Mouse (Mus musculus): ENCODE data around the gene Clcn2. TPM values are rescaled to one million over a fixed set of nuclear protein-coding genes. Genes with fewer than 3 reads are reported as not detected.

The Clcn2 gene
- polyA plus RNA-seq, 1 experiment = 8.5 TPM

DNA sequence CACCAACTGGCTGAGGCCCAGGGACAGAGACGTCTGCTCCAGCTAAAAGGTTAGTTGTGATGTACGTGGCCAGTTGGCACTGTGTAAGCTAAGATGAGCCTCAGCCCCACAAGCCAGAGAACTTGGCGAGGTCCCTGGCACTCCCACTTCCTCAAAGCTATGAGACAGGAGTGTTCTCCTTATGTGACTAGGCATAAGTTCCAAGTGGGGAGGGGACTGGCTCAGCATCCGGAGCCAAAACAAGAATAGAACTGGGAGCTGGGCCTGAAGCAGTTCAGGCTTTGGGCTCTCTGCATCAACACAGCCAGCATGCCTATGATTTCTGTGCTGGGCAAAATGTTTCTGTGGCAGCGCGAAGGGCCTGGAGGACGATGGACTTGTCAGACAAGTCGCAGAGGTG is 22.8 kb downstream of the Clcn2 start:
- DNase-seq (ENCODE audit: low read depth in 1 of 2, low spot score in 2 of 2) = no peak
- Histone ChIP-seq H3K4me3 (ENCODE audit: extremely low read depth, insufficient read depth, insufficient read length) (no peak overlapping the region), H3K36me3 (ENCODE audit: control insufficient read depth, insufficient read depth, low read length) (peaks cover 7% of the 10 kb centered on the region), H3K27ac (ENCODE audit: insufficient read depth, low read length) (no peak overlapping the region), H3K4me1 (ENCODE audit: control insufficient read depth, insufficient read depth, insufficient read length) (0 out of 2 replicates have a peak, but pooled peaks cover 2% of the 10 kb centered on the region), H3K27me3 (ENCODE audit: control insufficient read depth, insufficient read depth, low read length) (peaks cover 10% of the 10 kb centered on the region)
- 61% methylated on average over 8 of the region's 8 CpGs for WGBS
- no peak for TF ChIP-seq POLR2A (IDR thresholded peaks at IDR 0.05; ENCODE audit: low read depth, low read length)
- TF ChIP-seq CTCF (IDR thresholded peaks at IDR 0.05; ENCODE audit: extremely low read depth, insufficient read depth, insufficient read length, insufficient replicate concordance) = no peak

DNA sequence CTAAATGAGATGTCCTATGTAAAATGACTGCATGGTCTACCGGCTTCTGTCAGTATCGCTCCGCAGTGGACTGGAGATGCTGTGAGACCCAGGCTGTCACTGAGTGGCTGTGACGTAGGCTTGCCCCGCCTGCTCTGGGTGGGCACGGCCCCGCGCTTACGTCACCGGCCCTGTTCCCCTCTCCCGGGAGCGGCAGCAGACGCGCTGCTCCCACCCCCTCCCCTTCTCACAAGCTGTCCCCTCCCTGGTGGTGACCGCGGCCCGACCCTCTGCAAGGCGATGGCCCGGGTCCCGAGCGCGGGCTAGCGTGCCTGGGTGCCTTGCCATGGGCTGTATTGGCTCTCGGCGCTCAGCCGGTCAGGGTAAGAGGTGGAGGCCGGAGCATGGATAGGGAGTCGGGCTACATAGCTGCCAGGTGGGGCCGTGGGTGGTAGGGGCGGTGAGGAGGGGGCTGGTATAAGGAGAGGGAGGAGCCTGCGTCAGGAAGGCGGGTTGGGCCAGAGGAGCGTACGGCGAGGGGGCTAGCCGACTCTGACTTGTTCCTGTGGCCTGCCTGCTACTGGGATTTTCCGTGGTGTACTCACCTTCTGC is 24.3 kb downstream of the Clcn2 start, which contains the start of gene Fam131a:
Gene Fam131a (plus strand): TSS at position 131 of the 591 bp plus-strand sequence.
- peak in 1 of 2 experiments; percentile 73 for DNase-seq (ENCODE audit: low read depth in 1 of 2, low spot score in 2 of 2)
- Histone ChIP-seq H3K4me3 (ENCODE audit: extremely low read depth, insufficient read depth, insufficient read length) (peak within 1 kb of the TSS; percentile 67), H3K27ac (ENCODE audit: insufficient read depth, low read length) (peak within 1 kb of the TSS; percentile 29; the same call in 1 of the 2 replicates), H3K36me3 (ENCODE audit: control insufficient read depth, insufficient read depth, low read length) (peaks cover 20% of the 10 kb centered on the region), H3K27me3 (ENCODE audit: control insufficient read depth, insufficient read depth, low read length) (peaks cover 10% of the 10 kb centered on the region), H3K4me1 (ENCODE audit: control insufficient read depth, insufficient read depth, insufficient read length) (0 out of 2 replicates have a peak, but pooled peaks cover 2% of the 10 kb centered on the region)
- TF ChIP-seq CTCF (IDR thresholded peaks at IDR 0.05; ENCODE audit: extremely low read depth, insufficient read depth, insufficient read length, insufficient replicate concordance) = no peak
- no peak for TF ChIP-seq POLR2A (IDR thresholded peaks at IDR 0.05; ENCODE audit: low read depth, low read length)
- WGBS = 3% methylated on average over 37 of the region's 37 CpGs

DNA sequence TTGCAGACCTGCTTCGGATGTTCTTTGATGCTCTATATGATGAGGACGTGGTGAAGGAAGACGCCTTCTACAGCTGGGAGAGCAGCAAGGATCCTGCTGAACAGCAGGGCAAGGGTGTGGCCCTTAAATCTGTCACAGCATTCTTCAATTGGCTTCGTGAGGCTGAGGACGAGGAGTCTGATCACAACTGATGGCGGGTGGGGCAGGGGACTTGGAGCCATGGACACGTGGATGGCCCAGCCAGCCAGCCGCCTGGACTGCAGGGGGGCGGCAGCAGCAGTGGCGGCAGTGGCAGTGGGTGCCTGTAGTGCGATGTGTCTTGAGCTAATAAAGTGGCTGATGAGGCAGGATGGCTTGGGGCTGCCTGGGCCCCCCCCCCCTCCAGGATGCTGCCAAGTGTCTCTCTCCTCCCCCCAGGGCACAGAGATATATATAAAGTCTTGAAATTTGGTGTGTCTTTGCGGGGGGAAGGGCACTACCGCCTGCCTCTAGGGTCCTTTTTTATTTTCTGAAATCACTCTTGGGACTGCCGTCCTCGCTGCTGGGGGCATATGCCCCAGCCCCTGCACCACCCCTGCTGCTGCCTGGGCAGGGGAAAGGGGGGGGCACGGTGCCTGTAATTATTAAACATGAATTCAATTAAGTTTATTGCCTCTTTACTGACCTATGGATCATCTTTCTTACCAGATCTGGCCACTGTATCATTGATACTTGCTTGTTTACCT is 25.1 kb downstream of the Clcn2 start:
- H3K27me3 ChIP-seq (ENCODE audit: control insufficient read depth, insufficient read depth, low read length) = peaks cover 10% of the 10 kb centered on the region
- H3K27ac ChIP-seq (ENCODE audit: insufficient read depth, low read length) = no peak overlapping the region
- no peak for DNase-seq (ENCODE audit: low read depth in 1 of 2, low spot score in 2 of 2)
- H3K4me3 ChIP-seq (ENCODE audit: extremely low read depth, insufficient read depth, insufficient read length) = no peak overlapping the region
- 88% methylated on average over 16 of the region's 16 CpGs for WGBS
- no peak for TF ChIP-seq POLR2A (IDR thresholded peaks at IDR 0.05; ENCODE audit: low read depth, low read length)
- TF ChIP-seq CTCF (IDR thresholded peaks at IDR 0.05; ENCODE audit: extremely low read depth, insufficient read depth, insufficient read length, insufficient replicate concordance) = no peak
- H3K36me3 ChIP-seq (ENCODE audit: control insufficient read depth, insufficient read depth, low read length) = peaks cover 25% of the 10 kb centered on the region
- 0 out of 2 replicates have a peak, but pooled peaks cover 2% of the 10 kb centered on the region for H3K4me1 ChIP-seq (ENCODE audit: control insufficient read depth, insufficient read depth, insufficient read length)

DNA sequence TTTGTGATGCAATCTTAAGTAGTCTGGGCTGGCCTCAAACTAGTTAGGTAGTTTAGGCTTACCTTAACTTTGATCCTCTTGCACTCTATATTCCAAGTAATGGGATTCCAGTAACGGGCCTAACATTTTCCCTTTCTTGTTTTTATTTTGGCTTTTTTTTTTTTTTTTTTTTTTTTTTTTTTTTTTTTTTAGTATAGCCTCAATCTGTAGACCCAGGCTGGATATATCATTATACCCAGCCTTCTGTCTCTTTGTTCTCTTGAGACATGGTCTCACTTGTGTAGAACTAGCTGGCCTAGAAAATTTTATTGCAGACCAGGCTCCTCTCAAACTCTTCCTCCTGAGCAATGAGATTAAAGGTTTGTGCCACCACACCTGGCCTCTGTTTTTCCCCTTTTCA is 25.9 kb downstream of the Clcn2 start:
- Histone ChIP-seq H3K36me3 (ENCODE audit: control insufficient read depth, insufficient read depth, low read length) (peaks cover 32% of the 10 kb centered on the region), H3K27ac (ENCODE audit: insufficient read depth, low read length) (no peak overlapping the region), H3K4me1 (ENCODE audit: control insufficient read depth, insufficient read depth, insufficient read length) (0 out of 2 replicates have a peak, but pooled peaks cover 2% of the 10 kb centered on the region), H3K4me3 (ENCODE audit: extremely low read depth, insufficient read depth, insufficient read length) (no peak overlapping the region), H3K27me3 (ENCODE audit: control insufficient read depth, insufficient read depth, low read length) (peaks cover 10% of the 10 kb centered on the region)
- DNase-seq (ENCODE audit: low read depth in 1 of 2, low spot score in 2 of 2) = no peak
- 94% methylated on average over 1 of the region's 1 CpGs for WGBS
- TF ChIP-seq CTCF (IDR thresholded peaks at IDR 0.05; ENCODE audit: extremely low read depth, insufficient read depth, insufficient read length, insufficient replicate concordance) (no peak), POLR2A (IDR thresholded peaks at IDR 0.05; ENCODE audit: low read depth, low read length) (no peak)

DNA sequence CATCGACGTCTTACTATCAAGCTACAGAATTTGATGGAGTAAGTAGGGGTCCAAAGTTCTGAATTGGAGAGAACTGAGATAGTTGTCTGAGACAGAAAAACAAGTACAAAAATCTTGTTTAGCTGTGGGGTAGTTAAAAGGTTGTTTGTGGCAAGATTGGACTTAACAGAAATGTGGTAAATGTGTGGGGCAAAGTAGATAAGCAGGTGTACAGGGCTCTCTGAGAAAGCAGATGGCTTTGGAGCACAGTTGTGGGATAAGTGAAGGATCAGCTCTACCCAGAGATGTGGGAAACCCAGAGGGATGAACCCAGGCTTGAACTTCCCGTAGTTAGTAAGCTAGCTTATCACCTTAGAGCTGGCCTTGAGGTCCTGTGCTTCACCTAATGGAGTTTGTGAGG is 26.8 kb downstream of the Clcn2 start:
- Histone ChIP-seq H3K4me1 (ENCODE audit: control insufficient read depth, insufficient read depth, insufficient read length) (no peaks in the 10 kb centered on the region), H3K36me3 (ENCODE audit: control insufficient read depth, insufficient read depth, low read length) (peaks cover 41% of the 10 kb centered on the region), H3K27ac (ENCODE audit: insufficient read depth, low read length) (no peak overlapping the region), H3K27me3 (ENCODE audit: control insufficient read depth, insufficient read depth, low read length) (peaks cover 8% of the 10 kb centered on the region), H3K4me3 (ENCODE audit: extremely low read depth, insufficient read depth, insufficient read length) (no peak overlapping the region)
- WGBS = 75% methylated on average over 3 of the region's 3 CpGs
- TF ChIP-seq CTCF (IDR thresholded peaks at IDR 0.05; ENCODE audit: extremely low read depth, insufficient read depth, insufficient read length, insufficient replicate concordance) (no peak), POLR2A (IDR thresholded peaks at IDR 0.05; ENCODE audit: low read depth, low read length) (no peak)
- no peak for DNase-seq (ENCODE audit: low read depth in 1 of 2, low spot score in 2 of 2)

DNA sequence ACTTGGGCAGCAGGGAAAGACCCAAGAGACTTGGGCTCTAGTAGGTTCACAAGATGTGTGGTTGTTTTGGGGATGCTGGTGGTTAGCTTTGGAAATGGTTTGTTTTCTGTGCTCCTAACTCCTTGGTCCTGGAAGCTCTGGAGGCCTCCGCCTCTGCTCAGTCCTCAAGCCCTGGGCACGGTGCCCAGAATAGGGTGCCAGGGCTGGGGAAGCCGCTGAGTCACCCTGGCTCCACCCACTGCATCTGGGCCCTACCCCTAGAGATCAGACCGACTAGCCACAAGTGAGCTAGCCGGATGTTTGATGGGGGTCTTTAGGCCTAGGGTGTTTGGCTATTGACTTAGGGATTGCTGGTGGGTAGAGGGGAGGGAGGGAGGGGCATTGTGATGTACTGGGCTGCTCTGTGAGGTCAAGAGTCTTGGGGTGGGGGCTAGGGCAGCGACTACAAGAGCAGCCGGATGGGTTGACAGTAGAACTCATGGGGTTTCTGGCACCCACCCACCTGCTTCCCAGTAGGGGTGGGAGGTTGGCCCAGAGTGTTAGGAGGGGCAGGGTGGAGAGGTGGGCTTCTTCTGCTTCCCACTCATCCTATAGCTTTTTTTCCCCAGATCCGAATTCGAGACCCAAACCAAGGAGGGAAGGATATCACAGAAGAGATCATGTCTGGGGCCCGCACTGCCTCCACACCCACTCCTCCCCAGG is 39.4 kb downstream of the Clcn2 start:
- no peak for DNase-seq (ENCODE audit: low read depth in 1 of 2, low spot score in 2 of 2)
- peaks cover 5% of the 10 kb centered on the region; the same call in 1 of the 2 replicates for H3K4me1 ChIP-seq (ENCODE audit: control insufficient read depth, insufficient read depth, insufficient read length)
- WGBS = 59% methylated on average over 10 of the region's 10 CpGs

More for the DNA sequence above, 39.4 kb downstream of the Clcn2 start:
- no peak overlapping the region for H3K27ac ChIP-seq (ENCODE audit: insufficient read depth, low read length)
- no peaks in the 10 kb centered on the region for H3K27me3 ChIP-seq (ENCODE audit: control insufficient read depth, insufficient read depth, low read length)
- peaks cover 54% of the 10 kb centered on the region for H3K36me3 ChIP-seq (ENCODE audit: control insufficient read depth, insufficient read depth, low read length)
- TF ChIP-seq POLR2A (IDR thresholded peaks at IDR 0.05; ENCODE audit: low read depth, low read length) = no peak
- no peak for TF ChIP-seq CTCF (IDR thresholded peaks at IDR 0.05; ENCODE audit: extremely low read depth, insufficient read depth, insufficient read length, insufficient replicate concordance)
- H3K4me3 ChIP-seq (ENCODE audit: extremely low read depth, insufficient read depth, insufficient read length) = no peak overlapping the region

Measured in spleen, adult 2 months (tissue).